Mouse (Mus musculus) neural tube, embryonic 11.5 days (tissue): ENCODE results near the gene Il17rd. TPM values are rescaled to one million over a fixed set of nuclear protein-coding genes. Genes with fewer than 3 reads are reported as not detected.

Source experiments
- ATAC-seq: fragments of 200-750 bp; cut with Nextera tagmentation; 2 replicates; pipeline ENCODE4 v1.8.0; 2017; ENCODE audit warnings: moderate number of reproducible peaks, mild to moderate bottlenecking, moderate TSS enrichment, moderate library complexity; ENCODE audit not compliant: insufficient read depth, low FRiP score, low TSS enrichment
- DNase-seq: peaks from one replicate; pipeline ENCODE4 v3.0.0-alpha.2; 2015; ENCODE audit warnings: low spot score
- H3K27ac ChIP-seq: fragments of 300-500 bp; sonication (generic); 2 replicates; pipeline ENCODE4 v1.5.1; 2014; ENCODE audit warnings: low read depth, mild to moderate bottlenecking, low read length
- H3K27me3 ChIP-seq: fragments of 300-500 bp; sonication (generic); 2 replicates; pipeline ENCODE4 v1.6.1; 2014; ENCODE audit warnings: mild to moderate bottlenecking, low read length, mixed read lengths; ENCODE audit not compliant: control insufficient read depth, insufficient read depth
- H3K36me3 ChIP-seq: fragments of 300-500 bp; sonication (generic); 2 replicates; pipeline ENCODE4 v1.6.1; 2014; ENCODE audit warnings: mild to moderate bottlenecking, low read length, moderate library complexity, mixed read lengths; ENCODE audit not compliant: control insufficient read depth, insufficient read depth
- H3K4me1 ChIP-seq: fragments of 300-500 bp; sonication (generic); 2 replicates; pipeline ENCODE4 v1.6.1; 2014; ENCODE audit warnings: low read length, mixed read lengths; ENCODE audit not compliant: control insufficient read depth, insufficient read depth
- H3K4me2 ChIP-seq: fragments of 300-500 bp; sonication (generic); 2 replicates; pipeline ENCODE4 v1.6.1; 2014; ENCODE audit warnings: low read depth, mild to moderate bottlenecking, moderate library complexity
- H3K4me3 ChIP-seq: fragments of 300-500 bp; sonication (generic); 2 replicates; pipeline ENCODE4 v1.5.1; 2014; ENCODE audit warnings: low read depth, low read length
- H3K9ac ChIP-seq: fragments of 300-500 bp; sonication (generic); 2 replicates; pipeline ENCODE4 v1.6.1; 2014; ENCODE audit warnings: mild to moderate bottlenecking, low read length
- H3K9me3 ChIP-seq: fragments of 300-500 bp; sonication (generic); 2 replicates; pipeline ENCODE4 v1.6.1; 2016; ENCODE audit warnings: low read length; ENCODE audit not compliant: control insufficient read depth
- WGBS: fragments of 180-500 bp; shearing (Covaris S2); extraction: QIAGEN DNeasy Blood & Tissue Kit; methylation state at CpG from one replicate; pipeline ENCODE4 v1.1.7; 2014; 5-methylcytosine and 5-hydroxymethylcytosine counted together
- polyA plus RNA-seq: library from polyadenylated mRNA; unstranded; fragments of >200 nt; fragmentation: Nextera tagmentation; extraction: Ambion mirVana; gene quantifications from 2 replicates; pipeline ENCODE4 v1.2.1, GENCODE M21; 2014

Gene Il17rd
- polyA plus RNA-seq, 1 experiment from 2014 or later = 4.1 TPM

DNA sequence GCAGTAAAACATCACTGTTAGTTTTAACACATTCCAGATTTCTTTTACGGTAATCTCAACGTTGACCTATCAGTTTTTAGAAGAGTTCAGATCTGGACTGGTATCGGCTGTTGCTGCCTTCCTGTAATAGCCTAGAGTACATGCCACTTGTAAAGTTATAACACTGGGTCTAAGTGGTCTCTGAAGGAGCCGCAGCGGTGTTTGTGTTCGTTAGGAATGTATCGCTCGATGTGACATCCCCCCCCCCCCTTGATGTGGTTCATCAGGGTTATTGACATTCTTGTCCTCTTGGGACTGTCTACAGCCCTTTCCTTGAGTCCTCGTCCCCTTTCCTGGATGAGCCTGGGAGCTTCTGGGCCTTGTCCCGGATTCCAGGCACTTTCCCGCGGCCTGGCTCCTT, 1.7 kb downstream of the Il17rd start:
- ATAC-seq (no peak), DNase-seq (no peak)
- Histone ChIP-seq H3K36me3 (no peaks in the 10 kb centered on the region), H3K4me1 (peaks cover 22% of the 10 kb centered on the region), H3K9ac (no peak overlapping the region), H3K4me2 (peak overlapping the region; percentile 67), H3K9me3 (no peaks in the 10 kb centered on the region), H3K4me3 (peak overlapping the region; percentile 68), H3K27ac (no peak overlapping the region), H3K27me3 (0 out of 2 replicates have a peak, but pooled peaks cover 2% of the 10 kb centered on the region)
- 4% methylated on average over 12 of the region's 12 CpGs for WGBS

DNA sequence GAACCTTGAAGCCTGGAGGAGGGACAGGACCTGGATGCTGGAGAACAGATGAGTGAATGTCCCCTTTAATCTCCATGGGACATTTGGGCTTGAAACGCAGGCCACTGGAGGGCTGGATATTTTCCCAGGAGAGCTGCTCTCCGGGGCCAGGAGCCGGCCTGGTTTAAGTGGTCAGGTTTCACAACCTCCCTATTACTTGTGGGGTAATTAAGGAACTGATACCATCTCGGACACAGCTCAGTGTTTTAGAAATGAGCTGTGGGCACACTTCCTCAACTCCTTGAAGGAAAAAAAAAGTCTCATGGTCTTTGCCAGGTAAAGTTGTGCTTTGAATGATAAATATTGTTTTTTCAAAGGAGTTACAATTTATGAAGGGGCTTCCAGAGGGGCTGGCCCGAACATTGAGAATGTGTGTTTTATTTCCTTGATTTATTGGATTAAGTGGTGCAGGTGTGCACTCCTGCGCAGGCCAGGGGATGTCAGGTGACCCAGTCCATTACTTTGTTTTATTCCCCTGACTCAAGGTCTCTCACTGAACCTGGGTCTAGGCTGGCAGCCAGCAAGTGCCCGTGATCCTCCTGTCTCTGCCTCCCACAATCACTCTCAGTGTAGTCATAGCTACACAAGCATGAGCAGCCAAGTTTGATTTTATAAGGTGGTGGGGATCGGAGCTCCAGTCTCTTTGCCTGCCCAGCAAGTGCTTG, 3.7 kb downstream of the Il17rd start:
- WGBS = 36% methylated on average over 8 of the region's 8 CpGs
- 0 out of 2 replicates have a peak, but pooled peaks cover 2% of the 10 kb centered on the region for H3K27me3 ChIP-seq

DNA sequence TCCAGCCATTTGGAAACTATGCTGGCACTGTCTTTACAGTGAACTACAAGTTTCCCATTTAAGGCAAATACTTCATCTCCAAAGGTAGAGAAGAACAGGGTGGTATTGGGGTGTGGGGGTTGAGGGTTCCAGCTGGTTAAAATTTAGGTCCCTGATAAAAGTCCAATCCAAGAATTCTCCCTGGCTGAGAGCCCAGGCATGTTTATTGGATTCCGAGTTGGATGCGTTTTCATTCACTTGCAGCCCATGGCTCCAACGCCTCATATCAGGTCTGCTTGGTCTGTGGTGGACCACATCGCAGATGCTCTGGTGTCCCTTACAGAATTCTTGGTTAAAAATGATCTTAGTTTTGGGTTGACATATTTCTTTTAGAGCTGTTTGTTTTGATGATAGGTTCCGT, 4.7 kb downstream of the Il17rd start:
- 0 out of 2 replicates have a peak, but pooled peaks cover 2% of the 10 kb centered on the region for H3K27me3 ChIP-seq

More for the DNA sequence above, 3.7 kb downstream of the Il17rd start:
- Histone ChIP-seq H3K4me3 (no peak overlapping the region), H3K36me3 (no peaks in the 10 kb centered on the region), H3K27ac (no peak overlapping the region), H3K9ac (no peak overlapping the region), H3K9me3 (no peaks in the 10 kb centered on the region), H3K4me2 (peak overlapping the region; percentile 4; the same call in 1 of the 2 replicates), H3K4me1 (peaks cover 41% of the 10 kb centered on the region)
- DNase-seq (no peak), ATAC-seq (no peak)

DNA sequence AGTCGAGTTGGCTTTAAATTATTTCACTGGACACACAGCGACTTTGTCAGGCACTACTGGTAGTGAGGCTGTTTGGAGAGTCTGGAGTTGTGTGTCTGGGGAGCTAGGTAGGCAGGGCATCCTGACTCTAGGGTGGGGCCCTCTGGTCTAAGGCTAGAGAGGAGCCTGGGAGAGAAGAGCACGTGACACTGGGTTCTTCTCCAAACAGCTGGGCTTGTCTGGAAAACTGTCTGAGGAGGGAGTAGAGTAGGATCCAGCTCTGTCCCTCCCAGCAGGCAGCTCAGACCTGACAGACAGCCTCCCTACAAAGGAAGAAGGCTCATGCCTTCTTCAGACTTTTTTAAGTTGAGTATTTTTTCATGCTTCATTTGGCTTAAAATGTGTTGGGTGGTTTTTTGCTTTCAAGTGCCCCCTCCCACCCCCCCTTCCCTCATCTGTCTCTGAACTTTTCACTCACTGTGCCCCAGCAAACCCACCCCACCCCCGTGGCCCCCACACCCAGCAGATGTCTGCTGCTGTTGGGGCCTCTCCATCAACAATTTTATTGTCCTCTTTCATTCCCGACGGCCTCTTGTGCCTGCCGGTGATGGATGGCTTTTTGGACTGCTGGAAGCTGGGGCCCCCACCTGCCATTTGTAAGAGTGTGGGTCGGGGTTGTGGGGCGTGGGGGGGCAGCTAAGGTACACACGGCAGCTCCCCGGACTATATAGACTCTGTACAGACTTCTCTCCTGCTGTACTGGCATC, 5.7 kb downstream of the Il17rd start:
- Histone ChIP-seq H3K9ac (no peak overlapping the region), H3K27ac (peak overlapping the region; percentile 75), H3K4me2 (peak overlapping the region; percentile 31), H3K27me3 (0 out of 2 replicates have a peak, but pooled peaks cover 2% of the 10 kb centered on the region), H3K4me1 (peaks cover 51% of the 10 kb centered on the region), H3K36me3 (no peaks in the 10 kb centered on the region), H3K9me3 (no peaks in the 10 kb centered on the region), H3K4me3 (no peak overlapping the region)
- ATAC-seq (peak; percentile 74), DNase-seq (peak; percentile 48)
- under 1% methylated on average over 11 of the region's 11 CpGs for WGBS

More for the DNA sequence above, 4.7 kb downstream of the Il17rd start:
- H3K4me2 ChIP-seq = no peak overlapping the region
- 60% methylated on average over 5 of the region's 5 CpGs for WGBS
- no peak overlapping the region for H3K4me3 ChIP-seq
- ATAC-seq (no peak), DNase-seq (no peak)
- H3K4me1 ChIP-seq = peaks cover 48% of the 10 kb centered on the region
- H3K9ac ChIP-seq = no peak overlapping the region
- 0 out of 2 replicates have a peak overlapping the region, but pooled peaks have one; percentile 75 for H3K27ac ChIP-seq
- no peaks in the 10 kb centered on the region for H3K36me3 ChIP-seq
- no peaks in the 10 kb centered on the region for H3K9me3 ChIP-seq

DNA sequence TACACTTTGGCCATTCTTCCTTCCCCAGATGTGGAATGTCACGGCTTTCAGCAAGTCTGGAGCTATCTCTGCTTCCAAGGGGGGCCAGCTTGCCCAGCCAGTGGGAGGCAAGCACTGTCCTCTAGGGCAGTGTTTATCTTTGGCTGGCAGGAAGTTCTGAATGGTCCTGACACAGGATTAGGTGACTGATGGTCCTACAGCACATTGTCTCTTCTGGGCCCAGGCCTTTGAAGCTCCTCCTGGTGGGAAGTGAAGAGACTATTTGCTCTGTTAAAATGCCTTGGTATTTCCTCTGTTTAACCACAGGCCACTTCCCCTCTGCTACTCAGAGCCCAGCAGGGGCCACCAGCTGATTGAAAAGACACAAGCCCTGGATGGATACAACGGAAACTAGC, 6.2 kb downstream of the Il17rd start:
- H3K9me3 ChIP-seq = no peaks in the 10 kb centered on the region
- 0% methylated on average over 2 of the region's 2 CpGs for WGBS
- H3K36me3 ChIP-seq = no peaks in the 10 kb centered on the region
- ATAC-seq (peak; percentile 73), DNase-seq (peak; percentile 73)
- peak overlapping the region; percentile 75 for H3K27ac ChIP-seq
- H3K4me1 ChIP-seq = peaks cover 56% of the 10 kb centered on the region
- H3K9ac ChIP-seq = no peak overlapping the region
- H3K4me2 ChIP-seq = peak overlapping the region; percentile 31
- no peak overlapping the region for H3K4me3 ChIP-seq
- H3K27me3 ChIP-seq = 0 out of 2 replicates have a peak, but pooled peaks cover 2% of the 10 kb centered on the region

DNA sequence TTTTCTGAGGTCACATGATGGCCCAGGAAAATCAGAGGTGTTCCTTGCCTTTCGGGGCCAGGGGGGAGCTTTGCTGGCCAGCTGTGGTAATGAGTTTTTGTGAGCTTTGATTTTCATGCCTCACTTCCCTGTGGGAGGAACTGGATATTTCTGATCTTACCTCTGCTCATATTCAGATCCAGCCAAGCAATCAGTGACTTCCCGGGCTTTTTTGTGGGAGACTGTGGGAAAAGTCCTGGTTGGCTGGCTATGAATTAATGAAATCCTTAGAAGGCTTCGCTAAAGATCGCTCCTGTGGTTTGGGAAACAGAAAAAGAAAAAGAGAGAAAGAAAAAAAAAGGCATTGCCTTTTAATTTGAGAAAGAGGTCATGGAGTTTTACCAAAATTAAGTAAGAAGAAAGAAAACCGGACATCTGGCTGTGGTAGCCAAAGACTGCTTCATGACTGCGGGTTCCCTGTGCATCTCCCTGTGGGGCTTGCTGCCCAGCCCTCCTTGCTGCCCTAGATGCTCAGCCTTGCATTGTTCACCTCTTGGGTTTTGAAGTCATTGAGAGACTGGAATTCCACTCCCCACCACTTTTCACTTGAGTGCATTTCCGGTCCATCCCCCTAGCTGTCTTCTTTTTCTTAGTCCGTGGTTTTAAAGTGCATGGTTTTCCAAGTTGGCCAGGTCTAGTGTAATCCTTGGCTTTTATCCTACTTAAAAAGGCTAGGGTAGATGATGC, 9.7 kb downstream of the Il17rd start:
- Histone ChIP-seq H3K4me2 (no peak overlapping the region), H3K27me3 (no peaks in the 10 kb centered on the region), H3K4me1 (peaks cover 83% of the 10 kb centered on the region), H3K27ac (no peak overlapping the region), H3K9ac (no peak overlapping the region), H3K9me3 (no peaks in the 10 kb centered on the region), H3K36me3 (no peaks in the 10 kb centered on the region), H3K4me3 (no peak overlapping the region)
- DNase-seq (no peak), ATAC-seq (no peak)
- WGBS = 35% methylated on average over 8 of the region's 8 CpGs

DNA sequence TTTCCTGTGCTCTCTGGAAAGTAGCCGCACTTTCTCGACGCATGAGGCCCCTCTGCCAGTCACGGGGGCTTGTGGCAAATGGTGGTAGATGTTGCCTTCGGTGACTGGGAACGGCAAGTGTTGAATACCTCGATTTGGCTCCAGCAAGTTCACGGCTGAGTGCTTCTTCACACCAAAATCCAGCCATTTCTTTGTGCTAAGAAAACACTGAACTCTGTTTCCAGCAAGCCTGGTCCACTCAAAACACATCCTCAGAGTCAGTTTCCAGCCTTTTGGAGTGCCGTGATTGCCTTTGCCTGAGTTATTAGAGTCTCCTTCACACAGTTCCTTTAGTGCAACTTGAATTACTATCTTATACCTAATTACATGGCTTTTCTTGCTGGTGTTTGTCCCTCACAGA, 11.3 kb downstream of the Il17rd start:
- H3K4me1 ChIP-seq = peaks cover 68% of the 10 kb centered on the region
- no peaks in the 10 kb centered on the region for H3K36me3 ChIP-seq
- H3K27ac ChIP-seq = peak overlapping the region; percentile 87
- no peak overlapping the region for H3K4me3 ChIP-seq
- no peaks in the 10 kb centered on the region for H3K27me3 ChIP-seq
- H3K9ac ChIP-seq = no peak overlapping the region
- ATAC-seq = peak; percentile 51; the same call in 1 of the 2 replicates
- 7% methylated on average over 9 of the region's 9 CpGs for WGBS
- no peaks in the 10 kb centered on the region for H3K9me3 ChIP-seq
- DNase-seq = peak; percentile 55
- H3K4me2 ChIP-seq = peak overlapping the region; percentile 23; the same call in 1 of the 2 replicates
